Mouse (Mus musculus): ENCODE measurements at regions not wholly inside any gene's neighbourhood (a gene's known extent, or its start where the extent isn't known, plus 50 kb on each side); places are given as distances from the start of the nearest gene placed in this dataset.

- no peak for TF ChIP-seq POLR2A (IDR thresholded peaks at IDR 0.05; ENCODE audit: low read depth, low read length)
- no peak for TF ChIP-seq CTCF (IDR thresholded peaks at IDR 0.05; ENCODE audit: extremely low read depth, insufficient read depth, insufficient read length, insufficient replicate concordance)
Measured at GRCm38 (mm10) chr15:63497207-63497606, 347.8 kb downstream of the Gsdmc2 start.

All from spleen, adult 2 months (tissue).